Mouse (Mus musculus): ENCODE measurements around the gene Zfp536. TPM values are rescaled to one million over a fixed set of nuclear protein-coding genes. Genes with fewer than 3 reads are reported as not detected.

Gene Zfp536
- polyA plus RNA-seq, 1 experiment from 2014 or later, result 45.7 TPM

- Histone ChIP-seq H3K4me2 (ENCODE audit: low read depth, low read length) (no peak overlapping the region), H3K9ac (replicated peaks; ENCODE audit: low read depth, low read length) (no peak overlapping the region), H3K4me1 (ENCODE audit: control insufficient read depth, insufficient read depth, low read length) (no peaks in the 10 kb centered on the region), H3K36me3 (ENCODE audit: control insufficient read depth, insufficient read depth, low read length) (no peaks in the 10 kb centered on the region), H3K9me3 (ENCODE audit: control insufficient read depth, low read length) (no peaks in the 10 kb centered on the region), H3K4me3 (ENCODE audit: low read depth, low read length) (no peak overlapping the region), H3K27ac (ENCODE audit: low read depth, low read length) (no peak overlapping the region), H3K27me3 (ENCODE audit: control insufficient read depth, insufficient read depth, low read length) (no peaks in the 10 kb centered on the region)
- WGBS, result 55% methylated on average over 24 of the region's 24 CpGs
- ATAC-seq (ENCODE audit: low read depth), result no peak
Observed at GRCm38 (mm10) chr7:37473311-37474084, 299.9 kb downstream of the Zfp536 start.

GRCm38 (mm10) chr7:37471726-37472125 is 301.7 kb downstream of the Zfp536 start:
- H3K27ac ChIP-seq (ENCODE audit: low read depth, low read length), result no peak overlapping the region
- H3K27me3 ChIP-seq (ENCODE audit: control insufficient read depth, insufficient read depth, low read length), result no peaks in the 10 kb centered on the region
- no peaks in the 10 kb centered on the region for H3K36me3 ChIP-seq (ENCODE audit: control insufficient read depth, insufficient read depth, low read length)
- peaks cover 5% of the 10 kb centered on the region; the same call in 1 of the 2 replicates for H3K4me1 ChIP-seq (ENCODE audit: control insufficient read depth, insufficient read depth, low read length)
- H3K9me3 ChIP-seq (ENCODE audit: control insufficient read depth, low read length), result no peaks in the 10 kb centered on the region
- no peak overlapping the region for H3K4me3 ChIP-seq (ENCODE audit: low read depth, low read length)
- no peak overlapping the region for H3K9ac ChIP-seq (replicated peaks; ENCODE audit: low read depth, low read length)
- WGBS, result 47% methylated on average over 8 of the region's 8 CpGs
- no peak overlapping the region for H3K4me2 ChIP-seq (ENCODE audit: low read depth, low read length)
- no peak for ATAC-seq (ENCODE audit: low read depth)

- ATAC-seq (ENCODE audit: low read depth), result 0 out of 2 replicates have a peak, but pooled peaks have one; percentile 26
- Histone ChIP-seq H3K4me1 (ENCODE audit: control insufficient read depth, insufficient read depth, low read length) (peaks cover 14% of the 10 kb centered on the region), H3K9ac (replicated peaks; ENCODE audit: low read depth, low read length) (no peak overlapping the region), H3K27ac (ENCODE audit: low read depth, low read length) (no peak overlapping the region), H3K27me3 (ENCODE audit: control insufficient read depth, insufficient read depth, low read length) (no peaks in the 10 kb centered on the region), H3K4me3 (ENCODE audit: low read depth, low read length) (no peak overlapping the region), H3K36me3 (ENCODE audit: control insufficient read depth, insufficient read depth, low read length) (no peaks in the 10 kb centered on the region), H3K9me3 (ENCODE audit: control insufficient read depth, low read length) (no peaks in the 10 kb centered on the region), H3K4me2 (ENCODE audit: low read depth, low read length) (no peak overlapping the region)
- WGBS, result 52% methylated on average over 9 of the region's 9 CpGs
Observed at GRCm38 (mm10) chr7:37466477-37467243, 306.8 kb downstream of the Zfp536 start.

- ATAC-seq (ENCODE audit: low read depth), result no peak
- Histone ChIP-seq H3K27me3 (ENCODE audit: control insufficient read depth, insufficient read depth, low read length) (no peaks in the 10 kb centered on the region), H3K36me3 (ENCODE audit: control insufficient read depth, insufficient read depth, low read length) (no peaks in the 10 kb centered on the region), H3K4me1 (ENCODE audit: control insufficient read depth, insufficient read depth, low read length) (peaks cover 14% of the 10 kb centered on the region), H3K9me3 (ENCODE audit: control insufficient read depth, low read length) (no peaks in the 10 kb centered on the region), H3K4me2 (ENCODE audit: low read depth, low read length) (no peak overlapping the region), H3K27ac (ENCODE audit: low read depth, low read length) (no peak overlapping the region), H3K4me3 (ENCODE audit: low read depth, low read length) (no peak overlapping the region), H3K9ac (replicated peaks; ENCODE audit: low read depth, low read length) (no peak overlapping the region)
- 32% methylated on average over 7 of the region's 7 CpGs for WGBS
Observed at GRCm38 (mm10) chr7:37464186-37464721, 309.2 kb downstream of the Zfp536 start.

- Histone ChIP-seq H3K4me1 (ENCODE audit: control insufficient read depth, insufficient read depth, low read length) (no peaks in the 10 kb centered on the region), H3K27me3 (ENCODE audit: control insufficient read depth, insufficient read depth, low read length) (no peaks in the 10 kb centered on the region), H3K36me3 (ENCODE audit: control insufficient read depth, insufficient read depth, low read length) (no peaks in the 10 kb centered on the region), H3K9me3 (ENCODE audit: control insufficient read depth, low read length) (no peaks in the 10 kb centered on the region), H3K9ac (replicated peaks; ENCODE audit: low read depth, low read length) (no peak overlapping the region), H3K4me2 (ENCODE audit: low read depth, low read length) (no peak overlapping the region), H3K4me3 (ENCODE audit: low read depth, low read length) (no peak overlapping the region), H3K27ac (ENCODE audit: low read depth, low read length) (no peak overlapping the region)
- WGBS, result 85% methylated on average over 3 of the region's 3 CpGs
- no peak for ATAC-seq (ENCODE audit: low read depth)
Observed at GRCm38 (mm10) chr7:37447523-37447922, 325.9 kb downstream of the Zfp536 start.

- peaks cover 9% of the 10 kb centered on the region; the same call in 1 of the 2 replicates for H3K4me1 ChIP-seq (ENCODE audit: control insufficient read depth, insufficient read depth, low read length)
- no peak overlapping the region for H3K27ac ChIP-seq (ENCODE audit: low read depth, low read length)
- peak; percentile 30; the same call in 1 of the 2 replicates for ATAC-seq (ENCODE audit: low read depth)
- no peak overlapping the region for H3K4me2 ChIP-seq (ENCODE audit: low read depth, low read length)
- no peaks in the 10 kb centered on the region for H3K27me3 ChIP-seq (ENCODE audit: control insufficient read depth, insufficient read depth, low read length)
- no peaks in the 10 kb centered on the region for H3K36me3 ChIP-seq (ENCODE audit: control insufficient read depth, insufficient read depth, low read length)
- no peak overlapping the region for H3K4me3 ChIP-seq (ENCODE audit: low read depth, low read length)
- 81% methylated on average over 13 of the region's 13 CpGs for WGBS
- H3K9me3 ChIP-seq (ENCODE audit: control insufficient read depth, low read length), result no peaks in the 10 kb centered on the region
- H3K9ac ChIP-seq (replicated peaks; ENCODE audit: low read depth, low read length), result no peak overlapping the region
Observed at GRCm38 (mm10) chr7:37439912-37440311, 333.5 kb downstream of the Zfp536 start.

GRCm38 (mm10) chr7:37439117-37439844 is 334.2 kb downstream of the Zfp536 start:
- WGBS, result 32% methylated on average over 16 of the region's 16 CpGs
- H3K4me2 ChIP-seq (ENCODE audit: low read depth, low read length), result no peak overlapping the region
- no peak overlapping the region for H3K9ac ChIP-seq (replicated peaks; ENCODE audit: low read depth, low read length)
- H3K27me3 ChIP-seq (ENCODE audit: control insufficient read depth, insufficient read depth, low read length), result no peaks in the 10 kb centered on the region
- peak; percentile 82 for ATAC-seq (ENCODE audit: low read depth)
- H3K36me3 ChIP-seq (ENCODE audit: control insufficient read depth, insufficient read depth, low read length), result no peaks in the 10 kb centered on the region
- H3K27ac ChIP-seq (ENCODE audit: low read depth, low read length), result no peak overlapping the region
- no peak overlapping the region for H3K4me3 ChIP-seq (ENCODE audit: low read depth, low read length)
- no peaks in the 10 kb centered on the region for H3K9me3 ChIP-seq (ENCODE audit: control insufficient read depth, low read length)
- H3K4me1 ChIP-seq (ENCODE audit: control insufficient read depth, insufficient read depth, low read length), result peaks cover 9% of the 10 kb centered on the region; the same call in 1 of the 2 replicates

GRCm38 (mm10) chr7:37437887-37438286 is 335.6 kb downstream of the Zfp536 start:
- no peaks in the 10 kb centered on the region for H3K9me3 ChIP-seq (ENCODE audit: control insufficient read depth, low read length)
- no peaks in the 10 kb centered on the region for H3K36me3 ChIP-seq (ENCODE audit: control insufficient read depth, insufficient read depth, low read length)
- no peak for ATAC-seq (ENCODE audit: low read depth)
- no peaks in the 10 kb centered on the region for H3K27me3 ChIP-seq (ENCODE audit: control insufficient read depth, insufficient read depth, low read length)
- no peak overlapping the region for H3K27ac ChIP-seq (ENCODE audit: low read depth, low read length)
- H3K4me1 ChIP-seq (ENCODE audit: control insufficient read depth, insufficient read depth, low read length), result peaks cover 9% of the 10 kb centered on the region; the same call in 1 of the 2 replicates
- no peak overlapping the region for H3K4me3 ChIP-seq (ENCODE audit: low read depth, low read length)
- H3K4me2 ChIP-seq (ENCODE audit: low read depth, low read length), result no peak overlapping the region
- WGBS, result 94% methylated on average over 3 of the region's 3 CpGs
- no peak overlapping the region for H3K9ac ChIP-seq (replicated peaks; ENCODE audit: low read depth, low read length)

Measured in neural tube, embryonic 14.5 days (tissue).